Mouse (Mus musculus): ENCODE data around the gene Srsf5. TPM values are rescaled to one million over a fixed set of nuclear protein-coding genes. Genes with fewer than 3 reads are reported as not detected.

Srsf5 gene
- polyA plus RNA-seq, 1 experiment = 515 TPM

GRCm38 (mm10) chr12:80924205-80924604 is 21.1 kb upstream of the Srsf5 start:
- H3K27ac ChIP-seq (ENCODE audit: control insufficient read depth, insufficient read depth, low read length) = no peak overlapping the region
- TF ChIP-seq CTCF (IDR thresholded peaks at IDR 0.05; ENCODE audit: borderline replicate concordance, control insufficient read depth, extremely low read depth, insufficient read depth, low read length, poor library complexity) (no peak), POLR2A (IDR thresholded peaks at IDR 0.05; ENCODE audit: control insufficient read depth, extremely low read depth, insufficient read depth, low read length, poor library complexity) (no peak)
- DNase-seq = no peak
- H3K27me3 ChIP-seq (ENCODE audit: control insufficient read depth, insufficient read depth, low read length) = no peaks in the 10 kb centered on the region
- WGBS = 79% methylated on average over 3 of the region's 3 CpGs
- H3K4me3 ChIP-seq (ENCODE audit: control insufficient read depth, insufficient read depth, low read length) = no peak overlapping the region
- H3K4me1 ChIP-seq (replicated peaks; ENCODE audit: control insufficient read depth, insufficient read depth, low read length) = no peaks in the 10 kb centered on the region
- no peaks in the 10 kb centered on the region for H3K36me3 ChIP-seq (ENCODE audit: control insufficient read depth, insufficient read depth, low read length)

GRCm38 (mm10) chr12:80925919-80926318 is 19.4 kb upstream of the Srsf5 start:
- TF ChIP-seq POLR2A (IDR thresholded peaks at IDR 0.05; ENCODE audit: control insufficient read depth, extremely low read depth, insufficient read depth, low read length, poor library complexity) (no peak), CTCF (IDR thresholded peaks at IDR 0.05; ENCODE audit: borderline replicate concordance, control insufficient read depth, extremely low read depth, insufficient read depth, low read length, poor library complexity) (no peak)
- WGBS = 92% methylated on average over 7 of the region's 7 CpGs
- Histone ChIP-seq H3K27ac (ENCODE audit: control insufficient read depth, insufficient read depth, low read length) (no peak overlapping the region), H3K27me3 (ENCODE audit: control insufficient read depth, insufficient read depth, low read length) (no peaks in the 10 kb centered on the region), H3K36me3 (ENCODE audit: control insufficient read depth, insufficient read depth, low read length) (no peaks in the 10 kb centered on the region), H3K4me1 (replicated peaks; ENCODE audit: control insufficient read depth, insufficient read depth, low read length) (no peaks in the 10 kb centered on the region), H3K4me3 (ENCODE audit: control insufficient read depth, insufficient read depth, low read length) (no peak overlapping the region)
- no peak for DNase-seq

- WGBS = 98% methylated on average over 4 of the region's 4 CpGs
Observed at GRCm38 (mm10) chr12:80926550-80926949, 18.8 kb upstream of the Srsf5 start.

GRCm38 (mm10) chr12:80927518-80927917 is 17.8 kb upstream of the Srsf5 start:
- H3K36me3 ChIP-seq (ENCODE audit: control insufficient read depth, insufficient read depth, low read length) = no peaks in the 10 kb centered on the region
- TF ChIP-seq CTCF (IDR thresholded peaks at IDR 0.05; ENCODE audit: borderline replicate concordance, control insufficient read depth, extremely low read depth, insufficient read depth, low read length, poor library complexity) (no peak), POLR2A (IDR thresholded peaks at IDR 0.05; ENCODE audit: control insufficient read depth, extremely low read depth, insufficient read depth, low read length, poor library complexity) (no peak)
- no peaks in the 10 kb centered on the region for H3K27me3 ChIP-seq (ENCODE audit: control insufficient read depth, insufficient read depth, low read length)
- H3K4me1 ChIP-seq (replicated peaks; ENCODE audit: control insufficient read depth, insufficient read depth, low read length) = no peaks in the 10 kb centered on the region
- DNase-seq = no peak
- no peak overlapping the region for H3K4me3 ChIP-seq (ENCODE audit: control insufficient read depth, insufficient read depth, low read length)
- H3K27ac ChIP-seq (ENCODE audit: control insufficient read depth, insufficient read depth, low read length) = no peak overlapping the region
- 95% methylated on average over 1 of the region's 1 CpGs for WGBS

More at GRCm38 (mm10) chr12:80926550-80926949, 18.8 kb upstream of the Srsf5 start:
- Histone ChIP-seq H3K4me3 (ENCODE audit: control insufficient read depth, insufficient read depth, low read length) (no peak overlapping the region), H3K27me3 (ENCODE audit: control insufficient read depth, insufficient read depth, low read length) (no peaks in the 10 kb centered on the region), H3K27ac (ENCODE audit: control insufficient read depth, insufficient read depth, low read length) (no peak overlapping the region), H3K4me1 (replicated peaks; ENCODE audit: control insufficient read depth, insufficient read depth, low read length) (no peaks in the 10 kb centered on the region), H3K36me3 (ENCODE audit: control insufficient read depth, insufficient read depth, low read length) (no peaks in the 10 kb centered on the region)
- no peak for TF ChIP-seq CTCF (IDR thresholded peaks at IDR 0.05; ENCODE audit: borderline replicate concordance, control insufficient read depth, extremely low read depth, insufficient read depth, low read length, poor library complexity)
- no peak for TF ChIP-seq POLR2A (IDR thresholded peaks at IDR 0.05; ENCODE audit: control insufficient read depth, extremely low read depth, insufficient read depth, low read length, poor library complexity)
- DNase-seq = no peak

GRCm38 (mm10) chr12:80928881-80929280 is 16.4 kb upstream of the Srsf5 start:
- Histone ChIP-seq H3K4me3 (ENCODE audit: control insufficient read depth, insufficient read depth, low read length) (no peak overlapping the region), H3K27me3 (ENCODE audit: control insufficient read depth, insufficient read depth, low read length) (no peaks in the 10 kb centered on the region), H3K4me1 (replicated peaks; ENCODE audit: control insufficient read depth, insufficient read depth, low read length) (no peaks in the 10 kb centered on the region), H3K27ac (ENCODE audit: control insufficient read depth, insufficient read depth, low read length) (no peak overlapping the region), H3K36me3 (ENCODE audit: control insufficient read depth, insufficient read depth, low read length) (no peaks in the 10 kb centered on the region)
- WGBS = 96% methylated on average over 3 of the region's 3 CpGs
- DNase-seq = no peak
- TF ChIP-seq POLR2A (IDR thresholded peaks at IDR 0.05; ENCODE audit: control insufficient read depth, extremely low read depth, insufficient read depth, low read length, poor library complexity) (no peak), CTCF (IDR thresholded peaks at IDR 0.05; ENCODE audit: borderline replicate concordance, control insufficient read depth, extremely low read depth, insufficient read depth, low read length, poor library complexity) (no peak)

GRCm38 (mm10) chr12:80930141-80930540 is 15.2 kb upstream of the Srsf5 start:
- no peak for DNase-seq
- H3K4me1 ChIP-seq (replicated peaks; ENCODE audit: control insufficient read depth, insufficient read depth, low read length) = no peaks in the 10 kb centered on the region
- H3K4me3 ChIP-seq (ENCODE audit: control insufficient read depth, insufficient read depth, low read length) = no peak overlapping the region
- TF ChIP-seq POLR2A (IDR thresholded peaks at IDR 0.05; ENCODE audit: control insufficient read depth, extremely low read depth, insufficient read depth, low read length, poor library complexity) (no peak), CTCF (IDR thresholded peaks at IDR 0.05; ENCODE audit: borderline replicate concordance, control insufficient read depth, extremely low read depth, insufficient read depth, low read length, poor library complexity) (no peak)
- 97% methylated on average over 7 of the region's 7 CpGs for WGBS
- H3K27ac ChIP-seq (ENCODE audit: control insufficient read depth, insufficient read depth, low read length) = no peak overlapping the region
- H3K36me3 ChIP-seq (ENCODE audit: control insufficient read depth, insufficient read depth, low read length) = no peaks in the 10 kb centered on the region
- no peaks in the 10 kb centered on the region for H3K27me3 ChIP-seq (ENCODE audit: control insufficient read depth, insufficient read depth, low read length)

All from thymus, adult 2 months (tissue).